Mouse (Mus musculus): ENCODE measurements around the gene BC030500.

BC030500 gene

DNA sequence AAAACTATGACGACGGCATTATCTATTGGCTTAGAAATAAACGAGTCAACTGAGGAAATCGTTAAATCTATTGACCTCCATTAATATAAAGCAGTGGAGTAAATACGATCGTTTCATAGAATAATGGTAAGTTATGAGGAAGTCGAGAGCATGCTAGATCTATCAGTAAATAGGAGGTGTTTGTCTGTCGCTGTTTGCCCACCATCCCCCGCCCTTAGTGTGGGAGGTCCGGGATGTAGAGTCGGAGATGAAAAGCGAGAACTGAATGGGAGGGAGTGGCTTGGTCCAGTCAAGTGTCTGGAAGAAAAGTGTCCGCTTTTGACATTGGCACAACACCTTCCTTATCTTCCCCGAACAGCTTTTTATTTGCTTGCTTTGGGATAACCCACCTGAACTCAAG, at the start of gene BC030500:
Gene BC030500, plus strand, starts transcription at position 79 of the 400 bp plus-strand sequence.
- DNase-seq (ENCODE audit: low spot score), result no peak

DNA sequence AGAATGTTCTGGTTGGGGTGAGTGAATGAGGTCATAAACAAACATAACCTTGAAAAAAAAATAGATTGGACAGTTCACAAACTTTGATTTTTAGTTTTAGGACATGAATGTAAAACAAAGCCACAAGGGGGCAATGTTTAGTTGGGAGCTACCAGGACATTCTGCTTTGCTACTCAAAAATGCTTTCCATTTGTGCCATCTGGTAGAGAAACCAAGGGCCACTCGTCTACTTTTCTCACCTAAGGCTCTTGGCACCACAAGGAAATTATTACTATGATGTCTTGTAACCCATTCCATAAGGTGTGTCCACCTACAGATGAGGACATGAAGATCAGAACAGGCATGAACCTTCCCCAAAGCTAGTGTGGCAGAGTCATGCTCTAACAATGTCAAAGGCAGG, 25.1 kb upstream of the BC030500 start:
- DNase-seq (ENCODE audit: low spot score), result no peak

DNA sequence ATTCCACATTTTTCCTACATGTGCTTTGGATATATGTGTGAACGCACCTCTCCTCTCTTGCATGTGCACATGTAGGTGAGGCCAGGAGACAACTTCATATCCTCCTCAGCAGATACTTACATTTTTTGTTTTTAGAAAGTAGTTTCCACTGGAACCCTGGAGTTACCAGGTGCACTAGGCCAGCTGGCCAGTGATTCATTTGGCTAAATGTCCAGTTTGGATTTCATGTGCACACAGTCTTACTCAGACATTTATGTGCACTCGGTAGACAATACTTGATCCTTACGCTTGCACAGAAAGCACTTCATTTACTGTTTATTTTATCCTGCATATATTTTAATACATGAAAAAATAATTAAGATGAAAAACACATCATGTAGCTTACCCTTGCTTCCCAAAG, 21.0 kb upstream of the BC030500 start:
- no peak for DNase-seq (ENCODE audit: low spot score)

DNA sequence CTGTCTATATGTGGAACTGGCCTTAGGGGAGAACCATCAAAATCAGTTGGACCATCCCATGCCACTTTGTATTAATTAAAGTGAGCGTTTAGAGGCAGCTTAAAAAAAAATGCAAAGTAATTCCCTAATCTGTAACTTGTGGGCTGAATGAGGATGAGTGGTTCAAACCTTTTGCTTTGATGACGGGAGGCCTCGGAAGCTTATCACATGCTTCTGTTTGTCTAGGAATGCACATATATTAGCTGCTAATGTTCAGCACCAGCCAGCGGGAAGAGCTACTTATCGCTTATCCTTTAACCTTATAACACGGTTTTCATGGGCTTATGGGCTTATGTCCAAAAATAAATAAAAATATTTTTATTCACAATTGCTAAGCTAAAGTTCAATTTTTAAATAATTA, 15.6 kb upstream of the BC030500 start:
- no peak for DNase-seq (ENCODE audit: low spot score)

DNA sequence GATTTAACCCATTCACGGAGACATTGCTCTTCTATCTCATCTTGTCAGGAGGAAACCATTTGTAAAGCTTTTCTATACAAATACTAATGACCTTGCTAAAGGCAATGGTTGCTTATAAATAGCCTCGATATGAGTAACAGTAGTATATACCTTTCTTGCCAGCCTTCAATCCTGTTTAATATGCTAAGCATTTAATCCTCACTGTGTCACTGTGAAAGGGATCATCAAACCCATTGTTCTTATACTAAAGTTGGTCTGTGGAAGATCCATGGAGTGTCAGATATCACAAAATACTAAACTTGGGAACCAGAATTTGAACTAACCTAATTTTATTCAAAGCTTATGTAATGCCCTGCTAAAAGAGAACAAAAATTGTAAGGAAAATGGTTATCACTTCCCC, 7.1 kb upstream of the BC030500 start:
- DNase-seq (ENCODE audit: low spot score), result no peak

DNA sequence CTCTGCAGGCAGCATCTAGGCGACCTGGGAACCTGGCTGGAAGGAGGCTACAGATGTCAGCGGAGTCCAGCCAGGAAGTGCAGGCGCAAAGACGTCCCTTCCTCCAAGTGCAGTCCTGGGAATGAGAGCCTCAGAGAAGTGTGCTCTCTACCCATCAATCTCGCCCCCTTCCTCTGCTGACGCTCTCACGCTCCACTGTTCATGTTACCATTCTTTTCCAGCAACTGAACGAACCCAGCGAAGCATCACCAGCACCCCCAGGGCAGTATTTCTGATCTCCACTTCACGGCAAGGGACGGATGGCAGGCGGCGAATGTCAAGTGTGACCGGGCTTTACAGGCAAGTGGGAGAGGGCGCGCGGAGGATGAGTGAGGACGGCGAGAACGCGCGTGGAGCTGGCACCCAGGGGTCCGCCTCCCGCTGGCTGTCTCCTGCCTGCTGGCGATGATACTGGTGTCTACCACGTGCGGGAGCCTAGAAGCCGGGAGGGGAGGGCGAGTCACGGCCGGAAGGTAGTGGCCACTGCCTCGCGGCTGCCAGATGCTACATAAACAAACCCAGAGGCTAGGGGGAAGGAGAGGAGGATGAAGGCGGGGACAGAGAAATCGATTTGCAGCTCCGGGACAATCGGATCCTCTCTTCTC, 763 bp downstream of the BC030500 start, which contains the start of gene Galntl6:
Gene Galntl6, minus strand, starts transcription at position 445 of the 644 bp plus-strand sequence.
- no peak for DNase-seq (ENCODE audit: low spot score)

DNA sequence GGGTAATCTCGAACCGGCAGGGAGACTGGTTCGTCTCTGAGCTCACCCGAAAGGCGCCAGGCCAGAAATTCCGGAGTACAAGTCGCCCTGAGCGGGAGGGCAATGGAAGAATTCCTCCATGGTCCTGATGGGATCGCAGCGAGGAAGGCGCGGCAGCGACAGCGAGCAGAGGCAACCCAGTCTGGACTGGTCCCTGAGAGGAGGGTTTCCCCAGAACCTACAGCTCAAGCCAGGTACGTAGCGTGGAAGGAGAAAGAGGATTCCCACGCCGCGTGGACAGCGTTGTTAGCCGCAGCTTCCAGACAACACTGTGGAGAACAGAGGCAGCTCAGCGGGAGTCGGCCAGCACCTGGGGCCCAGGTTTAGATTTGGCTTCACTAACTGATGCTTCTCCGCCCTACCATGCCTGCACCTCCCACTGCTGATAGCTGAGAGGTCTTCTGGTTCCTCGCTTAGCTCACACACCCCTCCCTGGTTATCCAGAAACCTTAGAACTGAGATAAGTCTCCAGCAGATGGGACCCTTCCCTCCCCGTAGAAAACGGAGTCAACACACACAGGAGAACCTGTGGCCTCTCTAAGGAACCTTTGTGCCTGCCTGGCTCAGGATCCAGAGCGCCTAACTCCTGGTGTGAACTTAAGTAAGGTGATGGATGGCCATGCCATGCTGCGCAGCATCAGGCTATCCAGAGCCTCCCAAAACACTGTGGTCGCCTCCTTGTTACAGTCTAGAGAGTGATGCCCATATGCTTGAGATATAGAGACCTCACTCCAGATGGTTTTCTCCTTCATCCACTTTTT, 1.5 kb downstream of the BC030500 start:
- DNase-seq (ENCODE audit: low spot score), result no peak

DNA sequence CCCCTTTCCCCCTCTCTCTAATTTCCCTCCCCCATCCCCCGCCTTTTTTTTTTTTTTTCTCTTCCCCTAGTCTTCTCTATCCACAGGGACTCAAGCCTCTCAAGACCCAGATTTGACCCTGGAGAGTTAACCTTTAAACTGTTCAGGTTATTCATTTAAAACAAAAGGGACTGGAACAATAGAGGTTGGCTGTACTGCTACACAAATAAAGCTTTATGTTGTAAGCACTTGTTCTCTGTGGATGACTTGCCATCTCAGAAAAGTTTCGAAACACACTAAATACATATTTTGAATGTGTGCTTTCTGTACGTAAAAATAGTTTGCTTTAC, 2.0 kb downstream of the BC030500 start:
- no peak for DNase-seq (ENCODE audit: low spot score)

DNA sequence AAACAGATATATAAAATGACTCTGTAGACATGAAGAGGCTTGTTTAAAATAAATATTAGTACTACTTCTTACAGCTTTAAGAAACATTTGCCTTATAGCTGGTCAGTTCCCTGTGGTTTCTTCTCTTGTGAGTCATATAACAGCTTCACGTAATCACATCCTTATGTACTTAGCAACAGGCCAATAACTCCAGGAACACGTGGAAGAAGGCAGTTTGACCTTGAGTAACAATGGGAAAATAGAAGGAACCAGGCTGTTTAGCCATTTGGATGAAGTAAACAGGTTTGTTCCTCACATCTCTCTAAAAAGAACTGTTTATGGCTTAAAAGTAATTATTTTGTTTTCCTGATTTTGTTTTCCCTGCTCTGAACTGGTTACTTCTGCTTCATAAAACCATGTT, 3.6 kb downstream of the BC030500 start:
- DNase-seq (ENCODE audit: low spot score), result no peak

DNA sequence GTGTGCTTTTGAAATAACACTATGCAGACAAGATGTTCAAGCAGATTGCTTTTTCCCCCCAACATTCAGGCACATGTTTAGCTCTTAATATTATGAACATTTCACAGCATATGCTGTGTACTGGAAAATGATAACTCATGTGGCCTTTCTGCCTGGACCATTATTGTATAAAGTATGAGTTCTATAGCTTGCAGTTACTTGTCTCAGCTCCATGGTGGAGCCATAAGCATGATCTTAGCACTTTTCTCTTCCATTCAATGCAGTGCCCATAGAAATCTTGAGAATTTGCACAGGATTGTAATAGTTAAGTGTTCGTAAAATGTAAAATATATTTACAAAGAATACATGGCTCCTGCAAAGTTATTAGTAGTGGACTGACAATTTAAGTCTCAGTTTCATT, 19.5 kb downstream of the BC030500 start:
- no peak for DNase-seq (ENCODE audit: low spot score)

DNA sequence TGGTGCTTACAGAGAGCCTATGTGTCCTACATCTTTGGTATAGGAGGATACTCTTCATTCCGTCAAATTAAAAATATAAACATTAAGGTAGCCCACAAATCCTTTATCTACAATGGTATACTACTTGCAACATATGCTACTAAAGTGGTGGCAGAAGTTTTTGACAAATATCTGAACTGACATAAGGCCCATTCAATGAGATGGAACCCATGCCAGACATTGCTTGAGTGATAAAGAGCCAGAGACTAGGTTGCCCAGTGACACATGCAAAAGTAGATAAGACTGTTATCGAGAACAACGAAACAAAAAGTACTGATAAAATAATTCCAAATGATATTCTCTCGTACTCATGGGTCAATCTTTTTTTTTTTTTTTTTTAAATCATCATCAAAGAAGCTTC, 32.2 kb downstream of the BC030500 start:
- no peak for DNase-seq (ENCODE audit: low spot score)

DNA sequence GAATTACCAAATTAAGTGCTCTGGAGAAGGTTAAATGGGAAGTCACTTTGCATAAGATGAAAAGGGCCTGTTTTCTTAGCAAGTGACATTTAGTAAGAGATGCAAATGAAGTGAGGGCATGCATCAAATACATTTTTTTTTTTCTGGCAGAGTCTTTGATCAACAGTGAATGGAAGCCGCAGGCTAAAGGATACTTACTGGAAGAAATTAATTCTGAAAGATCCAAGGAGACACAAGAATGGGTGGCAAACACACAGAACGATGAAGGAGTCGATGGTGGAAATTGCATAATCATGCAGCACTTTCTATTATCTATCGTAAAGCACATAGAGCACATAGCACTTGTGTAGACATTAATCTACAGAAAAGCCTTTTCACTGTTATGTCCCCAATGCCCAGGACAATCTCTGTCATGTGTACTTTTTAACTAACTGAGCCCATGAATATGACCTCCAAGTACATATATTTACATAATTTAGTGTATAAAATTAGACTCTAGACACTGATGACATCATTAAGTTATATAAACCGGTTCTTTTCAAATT, 45.7 kb downstream of the BC030500 start:
- no peak for DNase-seq (ENCODE audit: low spot score)

Measured in urinary bladder, postnatal 10 days (tissue).